Mouse (Mus musculus) bone marrow macrophage, adult 2 months (primary cell): Measurements from ENCODE around the gene Sc5d.

ENCODE experiments used
- CTCF ChIP-seq: IDR thresholded peaks from 2 replicates; pipeline ENCODE4 v1.5.1; 2012; ENCODE audit warnings: low read depth, mild to moderate bottlenecking, low read length, moderate library complexity
- POLR2A ChIP-seq: IDR thresholded peaks from 2 replicates; pipeline ENCODE4 v1.6.1; 2012; ENCODE audit warnings: mild to moderate bottlenecking, low read depth, low read length, borderline replicate concordance

GRCm38 (mm10) chr9:42272690-42273089 is 8.6 kb upstream of the Sc5d start:
- no peak for TF ChIP-seq POLR2A
- no peak for TF ChIP-seq CTCF
